Mouse (Mus musculus): ENCODE data around the gene Gm49384. TPM values are rescaled to one million over a fixed set of nuclear protein-coding genes. Genes with fewer than 3 reads are reported as not detected.

The Gm49384 gene
- polyA plus RNA-seq, 1 experiment from 2014 or later = 48.2 TPM

DNA sequence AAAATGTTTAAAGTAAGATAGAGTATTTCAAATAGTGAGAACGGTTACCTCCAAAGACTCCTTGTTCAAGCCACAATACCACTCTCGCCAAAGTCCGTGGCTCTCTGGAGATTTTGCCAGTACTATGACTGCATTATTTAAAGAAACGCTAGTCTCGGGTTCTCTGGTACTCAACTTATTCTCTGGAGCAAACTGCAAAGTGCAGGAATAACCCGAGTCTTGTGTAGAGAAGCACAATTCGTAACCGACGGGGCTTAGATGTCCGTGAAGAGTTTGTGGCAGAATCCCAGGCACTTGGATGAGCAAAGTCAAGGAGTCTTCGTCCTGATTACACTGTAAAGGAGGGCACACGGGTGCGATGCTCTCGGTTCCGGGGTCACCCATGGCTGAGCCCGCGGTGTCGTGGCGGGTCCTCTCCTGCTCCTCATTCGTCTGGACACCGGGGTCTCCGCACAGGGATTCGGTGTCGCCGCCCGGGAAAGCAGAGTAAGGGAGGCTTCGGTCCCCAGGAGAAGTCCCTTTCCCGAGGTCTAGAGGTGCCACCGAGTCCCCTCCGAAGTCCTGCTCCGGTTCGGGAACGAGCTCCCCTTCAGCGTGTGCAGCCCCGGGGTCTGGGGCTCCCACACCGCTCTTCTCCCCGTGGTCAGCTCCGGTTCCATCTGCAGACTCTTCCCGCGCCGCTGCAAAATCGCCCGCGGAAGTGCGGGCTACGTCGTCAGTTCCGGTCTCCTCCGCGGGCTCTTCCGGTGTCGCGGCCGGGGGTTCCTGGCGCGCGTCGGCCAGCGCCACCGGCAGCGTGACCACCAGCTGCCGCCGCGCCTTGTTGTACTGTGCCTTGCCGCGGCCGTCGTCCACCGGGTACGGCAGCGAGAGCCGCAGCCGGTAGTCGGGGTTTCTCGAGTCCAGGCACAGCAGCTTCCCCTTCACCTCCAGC, 7.4 kb downstream of the Gm49384 start, which contains the start of gene Gm49383:
Gm49383 (minus strand) TSS at position 661 of the 934 bp plus-strand sequence.
- H3K4me1 ChIP-seq = peaks cover 31% of the 10 kb centered on the region
- peak; percentile 85 for DNase-seq (ENCODE audit: low spot score)
- peaks cover 50% of the 10 kb centered on the region for H3K36me3 ChIP-seq (replicated peaks)
- no peaks in the 10 kb centered on the region for H3K27me3 ChIP-seq (replicated peaks; ENCODE audit: low read depth, poor library complexity, severe bottlenecking)
- peak within 1 kb of the TSS; percentile 94 for H3K4me3 ChIP-seq
- H3K9me3 ChIP-seq = no peaks in the 10 kb centered on the region
- WGBS = under 1% methylated on average over 75 of the region's 75 CpGs
- H3K27ac ChIP-seq (replicated peaks) = peak within 1 kb of the TSS; percentile 91

GRCm38 (mm10) chr12:69192637-69193036, 11.4 kb downstream of the Gm49384 start:
- H3K27ac ChIP-seq (replicated peaks) = no peak overlapping the region
- peaks cover 4% of the 10 kb centered on the region; the same call in 1 of the 2 replicates for H3K9me3 ChIP-seq
- H3K4me1 ChIP-seq = peaks cover 15% of the 10 kb centered on the region
- no peaks in the 10 kb centered on the region for H3K27me3 ChIP-seq (replicated peaks; ENCODE audit: low read depth, poor library complexity, severe bottlenecking)
- peaks cover 59% of the 10 kb centered on the region for H3K36me3 ChIP-seq (replicated peaks)
- no peak overlapping the region for H3K4me3 ChIP-seq
- no peak for DNase-seq (ENCODE audit: low spot score)
- WGBS = 96% methylated on average over 2 of the region's 2 CpGs

DNA sequence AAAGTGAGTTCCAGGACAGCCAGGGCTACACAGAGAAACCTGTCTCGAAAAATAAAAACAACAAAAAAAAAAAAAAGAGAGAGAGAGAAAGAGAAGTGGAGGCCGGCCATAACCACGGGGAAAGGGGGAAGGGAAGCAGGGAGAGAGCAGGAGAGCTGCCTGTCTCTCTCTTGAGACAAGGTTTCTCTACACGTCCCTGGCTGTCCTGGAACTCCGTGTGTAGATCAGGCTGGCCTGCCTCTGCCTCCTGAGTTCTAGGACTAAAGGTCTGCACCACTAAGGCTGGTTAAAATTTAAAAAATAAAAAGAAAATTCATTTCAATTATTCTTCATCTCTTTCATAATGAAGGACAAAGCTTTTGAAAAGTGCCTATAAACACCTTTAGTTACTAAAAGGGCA, 12.7 kb downstream of the Gm49384 start:
- peaks cover 4% of the 10 kb centered on the region; the same call in 1 of the 2 replicates for H3K9me3 ChIP-seq
- H3K27ac ChIP-seq (replicated peaks) = no peak overlapping the region
- no peak for DNase-seq (ENCODE audit: low spot score)
- peaks cover 65% of the 10 kb centered on the region for H3K36me3 ChIP-seq (replicated peaks)
- H3K4me3 ChIP-seq = no peak overlapping the region
- peaks cover 17% of the 10 kb centered on the region for H3K4me1 ChIP-seq
- WGBS = 89% methylated on average over 5 of the region's 5 CpGs
- no peaks in the 10 kb centered on the region for H3K27me3 ChIP-seq (replicated peaks; ENCODE audit: low read depth, poor library complexity, severe bottlenecking)

DNA sequence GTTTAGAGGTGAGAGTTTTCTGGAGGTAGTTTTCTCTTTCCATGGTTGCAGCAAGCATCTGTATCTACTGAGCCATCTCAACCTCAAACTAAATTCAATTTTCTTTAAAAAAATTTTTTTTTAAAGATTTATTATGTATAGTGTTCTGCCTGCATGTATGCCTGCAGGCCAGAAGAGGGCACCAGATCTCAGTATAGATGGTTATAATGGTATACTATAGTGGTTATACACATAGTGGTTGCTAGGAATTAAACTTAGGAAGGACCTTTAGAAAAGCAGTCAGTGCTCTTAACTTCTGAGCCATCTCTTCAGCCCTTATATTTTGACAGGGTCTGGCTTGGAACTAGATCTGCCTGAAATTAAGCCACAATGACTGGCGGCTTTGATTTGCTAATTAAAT, 13.5 kb downstream of the Gm49384 start:
- DNase-seq (ENCODE audit: low spot score) = no peak

GRCm38 (mm10) chr12:69190074-69190473, 14.0 kb downstream of the Gm49384 start:
- Histone ChIP-seq H3K36me3 (replicated peaks) (peaks cover 69% of the 10 kb centered on the region), H3K4me1 (peaks cover 17% of the 10 kb centered on the region), H3K4me3 (no peak overlapping the region), H3K27ac (replicated peaks) (no peak overlapping the region), H3K27me3 (replicated peaks; ENCODE audit: low read depth, poor library complexity, severe bottlenecking) (no peaks in the 10 kb centered on the region), H3K9me3 (peaks cover 4% of the 10 kb centered on the region; the same call in 1 of the 2 replicates)
- WGBS = 87% methylated on average over 9 of the region's 9 CpGs
- DNase-seq (ENCODE audit: low spot score) = no peak

More for the DNA sequence above, 13.5 kb downstream of the Gm49384 start:
- no peak overlapping the region for H3K27ac ChIP-seq (replicated peaks)
- H3K36me3 ChIP-seq (replicated peaks) = peaks cover 67% of the 10 kb centered on the region
- H3K4me1 ChIP-seq = peaks cover 17% of the 10 kb centered on the region
- H3K4me3 ChIP-seq = no peak overlapping the region
- peaks cover 4% of the 10 kb centered on the region; the same call in 1 of the 2 replicates for H3K9me3 ChIP-seq
- 100% methylated on average over 1 of the region's 1 CpGs for WGBS
- no peaks in the 10 kb centered on the region for H3K27me3 ChIP-seq (replicated peaks; ENCODE audit: low read depth, poor library complexity, severe bottlenecking)

GRCm38 (mm10) chr12:69186811-69187471, 17.1 kb downstream of the Gm49384 start:
- DNase-seq (ENCODE audit: low spot score) = no peak

DNA sequence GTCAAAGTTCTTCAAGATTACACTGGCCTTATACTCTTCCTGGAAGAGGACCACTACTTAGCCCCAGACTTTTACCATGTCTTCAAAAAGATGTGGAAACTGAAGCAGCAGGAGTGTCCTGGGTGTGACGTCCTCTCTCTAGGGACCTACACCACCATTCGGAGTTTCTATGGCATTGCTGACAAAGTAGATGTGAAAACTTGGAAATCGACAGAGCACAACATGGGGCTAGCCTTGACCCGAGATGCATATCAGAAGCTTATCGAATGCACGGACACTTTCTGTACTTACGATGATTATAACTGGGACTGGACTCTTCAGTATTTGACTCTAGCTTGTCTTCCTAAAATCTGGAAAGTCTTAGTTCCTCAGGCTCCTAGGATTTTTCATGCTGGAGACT, 18.7 kb downstream of the Gm49384 start:
- 76% methylated on average over 7 of the region's 7 CpGs for WGBS
- 0 out of 2 replicates have a peak overlapping the region, but pooled peaks have one; percentile 93 for H3K27ac ChIP-seq (replicated peaks)

More at GRCm38 (mm10) chr12:69186811-69187471, 17.1 kb downstream of the Gm49384 start:
- 78% methylated on average over 5 of the region's 5 CpGs for WGBS
- Histone ChIP-seq H3K4me1 (peaks cover 29% of the 10 kb centered on the region), H3K36me3 (replicated peaks) (peaks cover 55% of the 10 kb centered on the region), H3K27me3 (replicated peaks; ENCODE audit: low read depth, poor library complexity, severe bottlenecking) (no peaks in the 10 kb centered on the region), H3K27ac (replicated peaks) (no peak overlapping the region), H3K9me3 (peaks cover 4% of the 10 kb centered on the region; the same call in 1 of the 2 replicates), H3K4me3 (0 out of 2 replicates have a peak overlapping the region, but pooled peaks have one; percentile 14)

GRCm38 (mm10) chr12:69184342-69185295, 19.4 kb downstream of the Gm49384 start:
- peaks cover 29% of the 10 kb centered on the region for H3K4me1 ChIP-seq
- WGBS = 3% methylated on average over 86 of the region's 86 CpGs
- H3K9me3 ChIP-seq = no peaks in the 10 kb centered on the region
- H3K4me3 ChIP-seq = peak overlapping the region; percentile 88
- peaks cover 46% of the 10 kb centered on the region for H3K36me3 ChIP-seq (replicated peaks)
- no peaks in the 10 kb centered on the region for H3K27me3 ChIP-seq (replicated peaks; ENCODE audit: low read depth, poor library complexity, severe bottlenecking)
- peak; percentile 64 for DNase-seq (ENCODE audit: low spot score)
- peak overlapping the region; percentile 93 for H3K27ac ChIP-seq (replicated peaks)

More for the DNA sequence above, 18.7 kb downstream of the Gm49384 start:
- Histone ChIP-seq H3K9me3 (no peaks in the 10 kb centered on the region), H3K36me3 (replicated peaks) (peaks cover 52% of the 10 kb centered on the region), H3K4me1 (peaks cover 29% of the 10 kb centered on the region), H3K4me3 (peak overlapping the region; percentile 88), H3K27me3 (replicated peaks; ENCODE audit: low read depth, poor library complexity, severe bottlenecking) (no peaks in the 10 kb centered on the region)
- no peak for DNase-seq (ENCODE audit: low spot score)

DNA sequence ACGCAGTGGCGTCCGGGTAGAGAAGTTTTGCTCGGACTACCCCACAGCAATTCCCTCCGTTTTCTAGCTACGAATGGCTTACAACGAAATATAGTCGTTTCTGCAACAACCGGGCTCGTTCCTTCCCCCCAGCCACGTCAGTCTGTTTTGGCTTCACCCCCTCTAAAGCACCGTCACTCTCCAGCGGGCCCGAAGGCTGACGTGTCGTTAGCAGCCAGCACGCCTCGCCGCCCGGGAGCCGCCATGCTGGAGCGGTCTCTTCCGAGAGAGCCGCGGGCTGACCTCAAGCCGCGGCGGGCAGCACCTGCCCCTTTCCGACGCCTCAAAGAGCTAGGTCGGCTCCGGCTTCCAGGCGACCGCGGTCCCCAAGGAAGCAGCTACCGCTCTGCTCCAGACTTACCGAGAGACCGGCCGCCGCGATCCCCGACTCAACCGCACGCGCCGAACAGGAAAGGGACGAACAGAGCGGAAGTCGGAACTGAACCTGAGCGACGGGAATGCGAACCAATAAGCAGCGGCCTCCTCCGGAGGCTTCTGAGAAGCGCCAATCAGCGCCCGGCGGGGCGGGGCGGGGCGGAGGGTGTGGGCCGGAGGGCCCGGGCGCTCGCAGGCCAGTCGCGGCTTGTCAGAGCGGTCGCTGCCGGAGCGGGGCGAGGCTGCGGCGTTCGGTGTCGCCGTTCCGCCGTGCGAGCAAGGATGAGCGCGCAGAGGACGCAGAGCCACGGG, 20.3 kb downstream of the Gm49384 start, which contains the start of the genes Rpl36al and Mgat2:
Rpl36al (minus strand) TSS at position 501 of the 726 bp plus-strand sequence.
Mgat2 (plus strand) TSS at position 575 of the 726 bp plus-strand sequence.
- Histone ChIP-seq H3K27me3 (replicated peaks; ENCODE audit: low read depth, poor library complexity, severe bottlenecking) (no peaks in the 10 kb centered on the region), H3K4me3 (peak within 1 kb of the TSS; percentile 88), H3K36me3 (replicated peaks) (peaks cover 46% of the 10 kb centered on the region), H3K4me1 (peaks cover 29% of the 10 kb centered on the region), H3K27ac (replicated peaks) (peak within 1 kb of the TSS; percentile 93), H3K9me3 (no peaks in the 10 kb centered on the region)
- under 1% methylated on average over 84 of the region's 84 CpGs for WGBS
- peak; percentile 98 for DNase-seq (ENCODE audit: low spot score)

- Histone ChIP-seq H3K27ac (replicated peaks) (no peak overlapping the region), H3K4me3 (no peak overlapping the region), H3K27me3 (replicated peaks; ENCODE audit: low read depth, poor library complexity, severe bottlenecking) (no peaks in the 10 kb centered on the region), H3K9me3 (no peaks in the 10 kb centered on the region), H3K36me3 (replicated peaks) (peaks cover 51% of the 10 kb centered on the region), H3K4me1 (peaks cover 25% of the 10 kb centered on the region)
- WGBS = 87% methylated on average over 4 of the region's 4 CpGs
- no peak for DNase-seq (ENCODE audit: low spot score)
Measured at GRCm38 (mm10) chr12:69181800-69182199, 22.3 kb downstream of the Gm49384 start.

- Histone ChIP-seq H3K4me3 (no peak overlapping the region), H3K4me1 (peaks cover 6% of the 10 kb centered on the region; the same call in 1 of the 2 replicates), H3K9me3 (no peaks in the 10 kb centered on the region), H3K27ac (replicated peaks) (no peak overlapping the region), H3K27me3 (replicated peaks; ENCODE audit: low read depth, poor library complexity, severe bottlenecking) (no peaks in the 10 kb centered on the region), H3K36me3 (replicated peaks) (peaks cover 72% of the 10 kb centered on the region)
- no peak for DNase-seq (ENCODE audit: low spot score)
- 85% methylated on average over 12 of the region's 12 CpGs for WGBS
Measured at GRCm38 (mm10) chr12:69179371-69179770, 24.7 kb downstream of the Gm49384 start.
